Mouse (Mus musculus) cortical plate, adult 2 months (tissue): ENCODE measurements at regions not wholly inside any gene's neighbourhood (a gene's known extent, or its start where the extent isn't known, plus 50 kb on each side); places are given as distances from the start of the nearest gene placed in this dataset.

Source experiments
- CTCF ChIP-seq: fragments of 200-500 bp; IDR thresholded peaks from 2 replicates; pipeline ENCODE4 v1.5.1; 2011; ENCODE audit warnings: mild to moderate bottlenecking, control low read depth, low read length; ENCODE audit not compliant: insufficient read depth; ENCODE audit errors: extremely low read depth
- POLR2A ChIP-seq: fragments of 200-500 bp; IDR thresholded peaks from 2 replicates; pipeline ENCODE4 v1.6.1; 2011; ENCODE audit warnings: mild to moderate bottlenecking, low read length, control low read depth; ENCODE audit not compliant: insufficient read depth; ENCODE audit errors: extremely low read depth

- TF ChIP-seq CTCF = no peak
- TF ChIP-seq POLR2A = no peak
Observed at GRCm38 (mm10) chr4:53269999-53270398, 110.3 kb upstream of the Abca1 start.
